Mouse (Mus musculus) lung, postnatal 4 days (tissue): ENCODE results near the gene Ogdh.
"Not testable (repeated sequence)": the region's sequence is repeated elsewhere in the genome, so short reads cannot be mapped to it uniquely, and the experiment has no call there.

Experiments
- DNase-seq, 2 experiments: peaks; one replicate each; pipeline ENCODE4 v3.0.0; 2021

Gene Ogdh

GRCm38 (mm10) chr11:6367986-6368385 is 76.6 kb downstream of the Ogdh start:
- not testable (repeated sequence) for DNase-seq

- no peak for DNase-seq
Observed at GRCm38 (mm10) chr11:6371376-6372155, 80.1 kb downstream of the Ogdh start.

- no peak for DNase-seq
Observed at GRCm38 (mm10) chr11:6372784-6373183, 81.4 kb downstream of the Ogdh start.

GRCm38 (mm10) chr11:6380916-6381315 is 89.5 kb downstream of the Ogdh start:
- DNase-seq = no peak

- no peak for DNase-seq
Observed at GRCm38 (mm10) chr11:6388126-6388725, 96.8 kb downstream of the Ogdh start.

- peak; percentile 97 to 98 for DNase-seq
Observed at GRCm38 (mm10) chr11:6388726-6389413, 97.4 kb downstream of the Ogdh start, which contains the start of gene Zmiz2. Zmiz2 (plus strand) TSS chr11:6389074.

GRCm38 (mm10) chr11:6389483-6389921 is 98.1 kb downstream of the Ogdh start:
- peak in 1 of 2 experiments; percentile 37 for DNase-seq

GRCm38 (mm10) chr11:6390376-6391053 is 99.1 kb downstream of the Ogdh start:
- no peak for DNase-seq

- DNase-seq = no peak
Observed at GRCm38 (mm10) chr11:6391516-6392276, 100.3 kb downstream of the Ogdh start.

- no peak for DNase-seq
Observed at GRCm38 (mm10) chr11:6392857-6393256, 101.4 kb downstream of the Ogdh start.

- no peak for DNase-seq
Observed at GRCm38 (mm10) chr11:6393866-6394265, 102.4 kb downstream of the Ogdh start.

GRCm38 (mm10) chr11:6395565-6395964 is 104.1 kb downstream of the Ogdh start:
- DNase-seq = no peak

- DNase-seq = no peak
Observed at GRCm38 (mm10) chr11:6398141-6398540, 106.7 kb downstream of the Ogdh start.

GRCm38 (mm10) chr11:6402515-6403510 is 111.4 kb downstream of the Ogdh start:
- DNase-seq = peak; percentile 69 to 81

GRCm38 (mm10) chr11:6403830-6404405 is 112.5 kb downstream of the Ogdh start:
- DNase-seq = no peak

GRCm38 (mm10) chr11:6404699-6405566 is 113.5 kb downstream of the Ogdh start:
- peak; percentile 75 to 89 for DNase-seq

GRCm38 (mm10) chr11:6405591-6406081 is 114.2 kb downstream of the Ogdh start:
- peak in 1 of 2 experiments; percentile 44 for DNase-seq
